Mouse (Mus musculus) right cerebral cortex, adult 2 months (tissue): ENCODE data around the gene Manbal.
A peak's percentile ranks its signal among the peaks of the same experiment; 100 is the strongest.

ENCODE experiments used
- DNase-seq, 2 experiments: peaks; one replicate each; pipeline ENCODE4 v3.0.0; 2021 to 2022; ENCODE audit warnings: low spot score in 2 of 2

Gene Manbal

GRCm38 (mm10) chr2:157434041-157434440 lies 66.6 kb downstream of the Manbal start:
- DNase-seq = no peak

- peak in 1 of 2 experiments; percentile 53 for DNase-seq
Observed at GRCm38 (mm10) chr2:157434497-157434896, 67.1 kb downstream of the Manbal start.

- DNase-seq = peak in 1 of 2 experiments; percentile 38
Observed at GRCm38 (mm10) chr2:157436496-157436895, 69.1 kb downstream of the Manbal start.

GRCm38 (mm10) chr2:157437123-157437522 lies 69.7 kb downstream of the Manbal start:
- DNase-seq = no peak

- no peak for DNase-seq
Observed at GRCm38 (mm10) chr2:157441363-157441762, 74.0 kb downstream of the Manbal start.
